Mouse (Mus musculus) central nervous system, embryonic 18 days (tissue): Measurements from ENCODE around the gene Dusp7. TPM values are rescaled to one million over a fixed set of nuclear protein-coding genes. Genes with fewer than 3 reads are reported as not detected.

ENCODE experiments used
- polyA plus RNA-seq: library from polyadenylated mRNA; depleted of rRNA; stranded (reverse); fragments of >200 nt; gene quantifications from 2 replicates; pipeline ENCODE4 v1.2.3, GENCODE M21; 2012; rRNA removed

Gene Dusp7
- polyA plus RNA-seq: 43.2 and 43.9 TPM in 2 replicates

DNA sequence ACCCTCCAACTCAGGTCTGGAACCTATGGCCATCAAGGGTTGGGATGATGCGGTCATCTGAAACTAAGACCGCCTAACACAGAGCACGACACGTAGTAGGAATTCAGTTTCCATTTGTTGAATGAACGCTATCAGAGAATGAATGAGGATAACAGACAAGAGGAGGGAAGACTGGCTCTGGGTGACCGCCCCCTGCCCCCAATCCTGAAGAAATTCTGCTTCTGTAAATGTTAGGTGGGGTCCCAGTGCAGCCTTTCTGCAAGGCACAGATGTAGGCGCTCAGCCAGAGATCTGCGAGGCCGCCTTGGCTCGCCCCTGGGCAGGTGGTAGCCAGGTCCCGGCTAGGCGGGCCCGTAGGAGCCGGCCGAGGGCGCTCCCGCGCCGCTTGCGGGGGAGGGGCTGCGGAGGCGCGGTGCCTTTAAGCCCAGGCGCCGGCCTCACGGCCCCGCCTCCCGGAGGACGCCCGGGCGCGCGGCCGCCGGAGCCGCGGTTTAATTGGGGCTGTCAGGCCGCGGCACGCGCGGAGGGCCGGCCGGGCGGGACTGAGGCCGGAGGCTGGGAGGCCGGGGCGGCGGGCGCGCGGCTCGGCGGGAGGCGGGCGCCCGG lies at the start of gene Dusp7:
TSS of gene Dusp7 (plus strand) at position 521 of the 606 bp plus-strand sequence.

Other genes with a start within 250 kb of the Dusp7 start
- 1.9 TPM in 2 replicates for gene Glyctk, start 210.5 kb upstream of the Dusp7 start, polyA plus RNA-seq
- 173 and 175 TPM in 2 replicates for gene Wdr82, start 197.7 kb upstream of the Dusp7 start, polyA plus RNA-seq
- 28.7 and 29.5 TPM in 2 replicates for gene Ppm1m, start 168.9 kb upstream of the Dusp7 start, polyA plus RNA-seq
- gene Twf2, start 165.5 kb upstream of the Dusp7 start, polyA plus RNA-seq: 60.7 and 62.7 TPM in 2 replicates
- gene Tlr9, start 146.0 kb upstream of the Dusp7 start, polyA plus RNA-seq: 0.22 and 0.24 TPM in 2 replicates
- 78.6 and 80.9 TPM in 2 replicates for gene Alas1, start 120.0 kb upstream of the Dusp7 start, polyA plus RNA-seq
- 8.3 and 9.5 TPM in 2 replicates for gene Poc1a, start 87.6 kb upstream of the Dusp7 start, polyA plus RNA-seq
- gene Rpl29, start 60.8 kb downstream of the Dusp7 start, polyA plus RNA-seq: 797 and 834 TPM in 2 replicates
- gene Acy1, start 69.7 kb downstream of the Dusp7 start, polyA plus RNA-seq: 11.7 and 12.7 TPM in 2 replicates
- gene Abhd14b, start 78.8 kb downstream of the Dusp7 start, polyA plus RNA-seq: 21.1 and 21.6 TPM in 2 replicates
- gene Abhd14a, start 79.0 kb downstream of the Dusp7 start, polyA plus RNA-seq: 92.3 and 95.3 TPM in 2 replicates
- 529 and 536 TPM in 2 replicates for gene Pcbp4, start 84.7 kb downstream of the Dusp7 start, polyA plus RNA-seq
- gene Gpr62, start 97.3 kb downstream of the Dusp7 start, polyA plus RNA-seq: 0.70 and 0.74 TPM in 2 replicates
- 55.4 and 57.4 TPM in 2 replicates for gene Rrp9, start 107.3 kb downstream of the Dusp7 start, polyA plus RNA-seq
- 1.8 and 2.3 TPM in 2 replicates for gene Parp3, start 108.3 kb downstream of the Dusp7 start, polyA plus RNA-seq
- not detected in 2 replicates for gene Iqcf1, start 131.3 kb downstream of the Dusp7 start, polyA plus RNA-seq
- gene Iqcf5, start 145.9 kb downstream of the Dusp7 start, polyA plus RNA-seq: 0.24 TPM in 1 of 2 replicates, not detected in the other
- gene Iqcf3, start 193.0 kb downstream of the Dusp7 start, polyA plus RNA-seq: not detected in 2 replicates
- gene Iqcf4, start 202.4 kb downstream of the Dusp7 start, polyA plus RNA-seq: not detected in 2 replicates